Mouse (Mus musculus) Patski (cell line): ENCODE measurements around the gene Fut2. TPM values are rescaled to one million over a fixed set of nuclear protein-coding genes. Genes with fewer than 3 reads are reported as not detected.

Experiments used
- ATAC-seq: fragments of 100-300 bp; one replicate; pipeline ENCODE4 v1.8.0; 2021
- CTCF ChIA-PET: fragments of 350-600 bp; sonication (Branson Sonifier 250); formaldehyde crosslinking; loops from one replicate; lab custom pipeline; 2022; ENCODE audit warnings: inconsistent platforms; lab: Charles Lee
- POLR2A ChIA-PET: fragments of 350-600 bp; sonication (Branson Sonifier 250); formaldehyde crosslinking; loops from one replicate; lab custom pipeline; 2022; ENCODE audit warnings: antibody characterized with exemption, inconsistent platforms; lab: Charles Lee
- DNase-seq: peaks from one replicate; pipeline ENCODE4 v3.0.0-alpha.2; 2011; ENCODE audit warnings: low read depth, low spot score
- H3K27me3 ChIP-seq: fragments of 371-371 bp; one replicate; pipeline ENCODE4 v1.5.1; 2021
- CTCF ChIP-seq: fragments of 100-300 bp; IDR thresholded peaks from one replicate; pipeline ENCODE4 v1.5.1; 2021
- in situ Hi-C: fragments of 300-500 bp; cut with MboI; formaldehyde crosslinking; loops from 3 replicates; pipeline ENCODE4 v1.11.1; 2018; ENCODE audit warnings: low pct_unique_long_range_greater_than_20kb, mixed read lengths
- polyA plus RNA-seq: library from polyadenylated mRNA; unstranded; gene quantifications from one replicate; pipeline ENCODE4 v1.2.3, GENCODE M21; 2021

The Fut2 gene
- polyA plus RNA-seq, 1 experiment from 2014 or later: 0.23 TPM

DNA sequence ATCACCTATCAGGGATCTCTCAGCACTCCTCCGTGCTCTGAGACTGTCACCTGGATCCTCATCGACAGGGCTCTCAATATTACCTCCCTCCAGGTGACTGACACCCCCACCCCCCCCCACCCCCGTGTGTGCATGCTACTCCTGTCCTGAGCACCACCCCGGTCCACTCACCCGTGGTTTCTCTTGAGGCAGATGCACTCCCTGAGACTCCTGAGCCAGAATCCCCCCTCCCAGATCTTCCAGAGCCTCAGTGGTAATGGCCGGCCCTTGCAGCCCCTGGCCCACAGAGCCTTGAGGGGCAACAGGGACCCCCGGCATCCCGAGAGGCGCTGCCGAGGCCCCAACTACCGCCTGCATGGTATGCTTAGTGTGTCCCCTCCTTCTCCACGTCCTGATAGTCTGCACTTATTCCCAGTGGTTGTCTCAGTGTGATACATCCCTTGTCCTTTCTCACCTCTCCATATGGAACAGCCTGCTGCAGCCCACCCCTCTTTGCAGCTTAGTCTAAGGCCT lies 37.4 kb upstream of the Fut2 start:
- in situ Hi-C loops: loop anchor here (25.0 kb wide), 1 partner anchor 841 kb away; the partner anchor contains the start of genes Pnkp and Ptov1
- ATAC-seq: no peak
- POLR2A ChIA-PET: interaction anchor here (1.4 to 3.3 kb wide), 2 partner anchors 15 to 20 kb away, joined by 3 to 17 read pairs; partner anchors contain the start of genes Ntn5 and Sphk2

DNA sequence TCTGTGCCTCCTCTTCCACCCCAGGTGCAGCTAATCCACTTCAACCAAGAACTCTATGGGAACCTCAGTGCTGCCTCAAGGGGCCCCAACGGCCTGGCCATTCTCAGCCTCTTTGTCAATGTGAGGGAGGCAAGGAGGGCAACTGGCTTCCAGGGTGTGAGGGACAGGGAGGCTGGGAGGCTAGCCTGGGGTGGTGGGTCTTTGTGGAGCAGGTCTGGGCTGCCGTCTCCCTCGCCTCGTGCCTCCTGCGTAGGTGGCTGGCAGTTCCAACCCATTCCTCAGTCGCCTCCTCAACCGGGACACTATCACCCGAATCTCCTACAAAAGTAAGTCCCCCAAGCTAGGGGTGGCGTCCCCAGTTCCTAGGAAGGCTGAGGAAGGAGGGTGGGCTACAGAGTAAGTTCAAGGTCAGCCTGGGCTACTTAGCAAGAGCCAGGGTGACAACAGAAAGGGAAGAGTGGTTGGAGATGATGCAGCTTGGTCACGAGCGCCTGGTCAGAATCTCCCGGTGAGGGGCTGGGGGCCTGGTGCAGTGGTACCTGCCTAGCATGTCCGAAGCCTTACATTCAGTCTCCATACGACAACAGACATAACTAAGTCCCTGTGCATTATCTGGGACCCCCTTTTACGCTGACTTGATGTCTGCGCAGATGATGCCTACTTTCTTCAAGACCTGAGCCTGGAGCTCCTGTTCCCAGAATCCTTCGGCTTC lies 36.8 kb upstream of the Fut2 start:
- no peaks in the 10 kb centered on the region for H3K27me3 ChIP-seq
- no peak for TF ChIP-seq CTCF
- in situ Hi-C loops: loop anchor here (25.0 kb wide), 1 partner anchor 841 kb away; the partner anchor contains the start of genes Pnkp and Ptov1
- no peak for DNase-seq
- POLR2A ChIA-PET: interaction anchor here (1.4 to 3.3 kb wide), 2 partner anchors 15 to 19 kb away, joined by 3 to 17 read pairs; partner anchors contain the start of genes Ntn5 and Sphk2
- CTCF ChIA-PET: interaction anchor here (1.0 to 4.9 kb wide), 2 partner anchors 20 to 122 kb away, joined by 4 to 31 read pairs; partner anchors contain the start of gene Ntn5
- ATAC-seq: no peak

More for the DNA sequence above, 37.4 kb upstream of the Fut2 start:
- no peak for TF ChIP-seq CTCF
- CTCF ChIA-PET: interaction anchor here (4.9 kb wide), 1 partner anchor 21 kb away, joined by 31 read pairs; the partner anchor contains the start of gene Ntn5
- no peaks in the 10 kb centered on the region for H3K27me3 ChIP-seq
- DNase-seq: no peak

DNA sequence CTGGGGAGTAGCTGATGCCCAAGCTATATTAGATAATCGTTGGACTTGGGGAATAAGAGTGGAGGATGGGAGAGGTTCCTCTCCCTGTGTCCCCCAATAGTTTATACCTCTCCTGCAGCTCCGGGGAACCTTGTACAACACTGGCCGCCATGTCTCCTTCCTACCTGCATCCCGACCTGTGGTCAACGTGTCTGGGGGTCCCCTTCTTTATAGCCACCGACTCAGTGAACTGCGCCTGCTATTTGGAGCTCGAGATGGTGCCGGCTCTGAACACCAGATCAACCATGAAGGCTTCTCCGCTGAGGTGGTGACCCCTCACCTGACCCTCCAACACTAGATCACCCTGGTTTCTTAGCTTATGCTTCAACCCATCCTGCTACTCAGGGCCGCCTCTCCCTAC lies 36.1 kb upstream of the Fut2 start:
- DNase-seq (no peak), ATAC-seq (no peak)
- in situ Hi-C loops: loop anchor here (25.0 kb wide), 1 partner anchor 840 kb away; the partner anchor contains the start of genes Pnkp and Ptov1
- ChIA-PET POLR2A (no interaction called here), CTCF (interaction anchor here (1.0 to 4.9 kb wide), 2 partner anchors 19 to 122 kb away, joined by 4 to 31 read pairs; partner anchors contain the start of gene Ntn5)
- no peaks in the 10 kb centered on the region for H3K27me3 ChIP-seq
- no peak for TF ChIP-seq CTCF

DNA sequence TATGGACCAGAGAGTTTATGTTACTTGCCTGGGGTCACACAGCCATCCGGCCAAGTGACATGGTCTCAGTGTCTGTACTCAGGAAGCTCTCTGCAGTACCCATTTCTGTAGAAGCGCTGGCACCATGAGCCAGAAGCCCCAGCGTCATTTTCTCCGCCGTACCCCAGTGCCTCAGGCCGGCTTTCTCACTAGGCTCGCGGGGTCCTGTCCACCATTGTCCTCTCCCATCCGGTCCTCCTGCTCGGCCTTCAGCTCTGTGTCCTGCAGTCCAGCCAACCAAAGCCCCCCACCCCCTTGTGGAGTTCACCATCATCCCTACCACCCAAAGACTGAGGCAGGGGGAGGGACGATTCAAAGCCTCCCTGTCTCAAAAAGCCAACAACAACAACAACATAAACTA lies 35.4 kb upstream of the Fut2 start:
- no peaks in the 10 kb centered on the region for H3K27me3 ChIP-seq
- in situ Hi-C loops: loop anchor here (25.0 kb wide), 1 partner anchor 839 kb away; the partner anchor contains the start of genes Pnkp and Ptov1
- ChIA-PET POLR2A (interaction anchor here (1.2 to 2.2 kb wide), 4 partner anchors 11 to 19 kb away, joined by 3 to 6 read pairs (median 5); partner anchors contain the start of gene Ntn5), CTCF (interaction anchor here (0.7 to 4.9 kb wide), 2 partner anchors 16 to 19 kb away, joined by 3 to 31 read pairs; partner anchors contain the start of gene Ntn5)
- TF ChIP-seq CTCF: no peak
- DNase-seq: no peak
- ATAC-seq: no peak

DNA sequence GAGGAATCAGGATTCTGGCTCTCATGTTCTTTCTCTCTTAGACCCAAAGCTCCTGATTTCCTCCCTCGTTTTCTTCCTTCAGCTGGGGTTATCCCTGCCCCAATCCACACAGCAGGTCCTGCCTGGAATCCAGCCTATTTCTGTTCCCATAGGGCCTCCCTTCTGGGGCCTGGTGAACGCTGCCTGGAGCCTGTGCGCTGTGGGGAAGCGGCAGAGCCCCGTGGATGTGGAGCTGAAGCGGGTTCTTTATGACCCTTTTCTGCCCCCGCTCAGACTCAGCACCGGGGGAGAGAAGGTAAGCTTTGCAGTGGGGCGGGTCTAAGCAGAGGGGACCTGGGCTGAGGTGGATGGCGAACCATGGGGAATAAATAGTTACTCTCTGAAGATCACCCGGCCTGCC lies 34.9 kb upstream of the Fut2 start:
- H3K27me3 ChIP-seq: no peaks in the 10 kb centered on the region
- in situ Hi-C loops: loop anchor here (25.0 kb wide), 1 partner anchor 839 kb away; the partner anchor contains the start of genes Pnkp and Ptov1
- no peak for TF ChIP-seq CTCF
- POLR2A ChIA-PET: interaction anchor here (1.2 to 2.2 kb wide), 4 partner anchors 10 to 18 kb away, joined by 3 to 6 read pairs (median 5); partner anchors contain the start of gene Ntn5
- DNase-seq (no peak), ATAC-seq (no peak)
- CTCF ChIA-PET: interaction anchor here (0.7 to 4.9 kb wide), 2 partner anchors 15 to 18 kb away, joined by 3 to 31 read pairs; partner anchors contain the start of gene Ntn5

DNA sequence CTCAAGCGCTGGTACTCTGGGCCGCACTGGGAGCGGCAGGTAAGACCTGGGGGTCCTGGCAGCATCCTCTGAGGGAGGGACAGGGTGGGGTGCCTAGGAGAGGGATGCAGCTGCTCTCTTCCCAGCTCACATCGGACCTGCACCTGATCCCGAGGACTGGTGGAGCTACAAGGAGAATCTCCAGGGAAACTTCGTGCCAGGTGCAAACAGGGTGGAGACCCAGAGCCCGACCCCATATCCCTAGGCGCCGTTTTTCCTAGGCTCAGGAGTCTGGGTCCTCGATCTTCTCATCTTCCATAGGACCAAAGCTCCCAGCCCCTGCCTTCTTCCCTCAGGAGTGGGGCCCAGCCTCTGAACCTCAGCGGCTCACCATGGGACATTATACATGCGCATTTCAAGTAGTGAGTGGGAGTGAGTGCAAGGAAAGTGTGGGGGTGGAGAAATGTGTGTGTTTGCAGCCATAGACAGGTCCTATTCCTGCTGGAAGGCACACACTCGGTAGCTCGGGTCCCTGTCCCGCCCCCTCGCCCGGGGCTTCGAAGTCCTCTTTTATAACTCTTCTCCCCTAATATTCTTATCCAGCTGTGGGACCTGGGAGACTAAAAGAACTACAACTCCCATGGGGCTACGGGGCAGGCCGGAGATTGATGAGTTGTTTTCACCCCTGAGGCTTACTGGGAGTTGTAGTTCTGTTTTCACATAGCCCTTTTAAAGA lies 34.3 kb upstream of the Fut2 start:
- DNase-seq: no peak
- H3K27me3 ChIP-seq: no peaks in the 10 kb centered on the region
- CTCF ChIA-PET: interaction anchor here (4.9 kb wide), 1 partner anchor 17 kb away, joined by 31 read pairs; the partner anchor contains the start of gene Ntn5
- POLR2A ChIA-PET: interaction anchor here (1.2 to 2.2 kb wide), 4 partner anchors 10 to 18 kb away, joined by 3 to 6 read pairs (median 5); partner anchors contain the start of gene Ntn5
- TF ChIP-seq CTCF: no peak
- in situ Hi-C loops: loop anchor here (25.0 kb wide), 1 partner anchor 838 kb away; the partner anchor contains the start of genes Pnkp and Ptov1
- ATAC-seq: no peak

DNA sequence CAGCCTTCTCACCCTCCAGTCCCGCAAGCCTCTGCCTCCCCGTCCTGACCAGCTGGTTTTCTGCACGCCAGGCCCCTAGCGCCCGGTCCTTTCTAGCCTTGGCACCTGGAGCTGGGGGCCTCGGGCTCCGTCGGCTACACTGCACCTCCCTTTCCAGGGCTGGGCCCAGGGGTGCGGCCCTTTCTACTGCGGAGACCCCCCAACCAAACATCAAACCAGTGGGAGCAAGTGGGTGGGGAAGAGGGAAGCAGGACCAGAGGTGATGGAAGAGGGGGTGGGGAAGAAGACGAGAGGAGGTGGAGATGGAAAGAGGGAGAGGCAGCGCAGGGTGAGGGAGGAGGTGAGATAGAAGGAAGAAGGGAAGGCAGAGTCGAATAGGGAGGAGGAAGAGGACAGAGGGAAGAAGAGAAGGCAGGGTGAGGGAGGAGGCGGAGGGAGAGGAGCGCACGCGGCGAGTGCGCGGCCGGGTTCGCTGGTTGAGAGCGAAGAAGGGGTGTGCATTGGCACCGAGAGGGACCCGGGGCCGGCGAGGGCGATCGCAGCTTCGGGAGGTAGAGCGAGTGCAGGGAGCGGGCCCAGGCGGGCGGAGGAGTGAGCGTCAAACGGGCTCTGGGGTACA lies 33.4 kb upstream of the Fut2 start, which contains the start of gene Car11:
Gene Car11, plus strand, starts transcription at position 321 of the 619 bp plus-strand sequence.
- ChIA-PET POLR2A (interaction anchor here (0.6 to 2.2 kb wide), 3 partner anchors 9 to 217 kb away, joined by 4 to 5 read pairs (median 5); no protein-coding TSS in a partner anchor), CTCF (interaction anchor here (4.9 kb wide), 1 partner anchor 17 kb away, joined by 31 read pairs; the partner anchor contains the start of gene Ntn5)
- in situ Hi-C loops: loop anchor here (25.0 kb wide), 1 partner anchor 837 kb away; the partner anchor contains the start of genes Pnkp and Ptov1
- DNase-seq: no peak
- H3K27me3 ChIP-seq: no peaks in the 10 kb centered on the region
- no peak for ATAC-seq
- TF ChIP-seq CTCF: no peak

DNA sequence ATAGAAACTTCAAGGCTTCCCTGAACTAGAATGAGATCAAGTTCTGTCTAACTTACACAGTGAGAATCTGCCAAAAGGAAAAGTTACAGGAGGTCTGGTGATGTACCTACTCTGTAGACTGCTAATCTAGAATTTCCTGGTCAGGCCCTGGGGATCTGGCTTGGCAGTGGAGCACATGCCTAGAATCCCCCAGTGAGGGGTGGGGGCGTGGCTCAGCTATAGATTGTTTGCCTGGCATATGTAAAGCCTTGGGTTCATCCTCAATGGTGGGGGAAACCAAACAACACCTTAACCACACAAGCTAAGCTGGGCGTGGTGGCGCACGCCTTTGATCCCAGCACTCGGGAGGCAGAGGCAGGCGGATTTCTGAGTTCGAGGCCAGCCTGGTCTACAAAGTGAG lies 31.7 kb upstream of the Fut2 start:
- ChIA-PET CTCF (interaction anchor here (1.2 kb wide), 1 partner anchor 12 kb away, joined by 3 read pairs; no protein-coding TSS in a partner anchor), POLR2A (no interaction called here)
- H3K27me3 ChIP-seq: no peaks in the 10 kb centered on the region
- DNase-seq: no peak
- ATAC-seq: no peak
- no peak for TF ChIP-seq CTCF
- in situ Hi-C loops: no loop called here

DNA sequence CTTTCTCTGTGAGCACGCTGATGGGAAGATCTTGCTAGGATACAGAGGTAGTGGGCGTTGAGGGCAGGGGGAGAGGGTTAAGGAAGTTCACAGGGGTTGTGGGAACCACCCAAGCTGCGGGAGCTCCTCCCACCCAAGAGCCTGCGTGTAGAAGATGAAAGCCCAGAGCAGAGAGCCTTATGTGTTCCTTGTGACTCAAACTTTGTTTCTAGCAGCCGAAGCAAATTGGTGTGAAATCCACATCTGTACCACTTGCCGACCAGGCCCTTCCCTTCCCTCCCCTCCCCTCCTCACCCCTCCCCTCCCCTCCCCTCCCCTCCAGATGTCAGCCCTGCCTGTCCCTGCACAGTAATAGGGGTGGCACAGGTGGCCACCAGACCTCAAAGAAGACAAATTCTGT lies 28.9 kb upstream of the Fut2 start:
- in situ Hi-C loops: no loop called here
- no peaks in the 10 kb centered on the region for H3K27me3 ChIP-seq
- no peak for DNase-seq
- CTCF ChIA-PET: interaction anchor here (2.6 kb wide), 1 partner anchor 12 kb away, joined by 10 read pairs; the partner anchor contains the start of gene Ntn5
- TF ChIP-seq CTCF: no peak
- ATAC-seq: no peak
- POLR2A ChIA-PET: interaction anchor here (0.7 kb wide), 1 partner anchor 12 kb away, joined by 3 read pairs; no protein-coding TSS in a partner anchor
